Mouse (Mus musculus) natural killer cell, adult 2 months (primary cell): Measurements from ENCODE around the gene Vps8.

Experiments used
- DNase-seq, 2 experiments: peaks; one replicate each; pipeline ENCODE4 v3.0.0; 2022; ENCODE audit warnings: low spot score in 2 of 2

Vps8 gene

DNA sequence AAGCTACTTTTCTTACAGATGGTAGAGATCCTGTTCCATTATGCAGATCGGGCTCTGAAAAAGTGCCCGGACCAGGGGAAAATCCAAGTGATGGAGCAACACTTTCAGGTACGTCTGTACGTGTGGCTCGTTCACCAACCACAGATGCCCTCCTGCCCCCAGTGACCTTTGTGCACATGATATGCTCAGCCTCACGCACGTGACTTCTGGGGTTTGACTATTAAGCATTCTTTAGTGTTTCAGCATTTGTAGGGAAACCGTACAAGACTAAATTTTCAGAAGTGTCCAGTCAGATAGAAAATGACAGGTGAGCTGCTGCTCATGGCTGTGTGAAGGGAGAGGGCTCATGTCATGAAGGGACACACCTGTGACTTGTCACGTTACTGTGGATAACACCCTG lies 55.5 kb downstream of the Vps8 start:
- no peak for DNase-seq

DNA sequence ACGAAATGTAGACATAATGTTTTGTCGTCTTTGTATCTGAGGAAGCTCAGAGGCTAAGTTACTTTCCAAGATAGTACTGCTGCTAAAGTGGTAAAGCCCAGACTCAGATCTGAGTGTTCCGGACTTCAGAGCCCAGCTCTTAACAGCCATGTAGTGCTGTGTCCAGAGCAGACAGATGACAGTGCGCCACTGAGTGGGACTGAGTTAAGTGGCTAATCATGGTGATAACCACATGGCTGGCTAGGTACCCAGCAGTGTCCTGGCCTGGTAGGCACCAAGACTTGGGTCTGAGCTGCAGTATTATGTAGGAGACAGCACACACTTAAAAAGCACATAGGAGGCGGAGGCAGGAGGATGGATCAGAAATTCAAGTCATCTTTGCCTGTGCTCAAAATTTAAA lies 60.9 kb downstream of the Vps8 start:
- no peak for DNase-seq

DNA sequence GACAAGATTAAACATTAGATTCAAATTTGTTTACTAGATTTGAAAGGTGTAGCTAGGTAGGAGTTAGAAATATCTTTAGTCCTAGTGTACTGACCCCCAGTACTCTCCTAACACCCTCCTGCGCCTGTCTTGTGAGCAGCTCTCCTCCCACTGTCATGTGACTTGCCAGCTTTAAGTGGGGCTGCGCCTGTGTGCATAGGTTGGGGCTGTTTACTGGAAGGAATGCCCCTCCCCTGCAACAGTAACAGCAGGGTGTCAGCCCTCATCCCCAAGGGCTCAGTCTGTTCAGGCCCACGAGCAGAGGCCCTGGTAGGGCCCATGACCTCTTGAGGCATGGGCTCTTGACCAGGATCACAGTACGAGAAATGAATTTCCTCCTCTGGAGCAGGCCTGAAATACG lies 62.8 kb downstream of the Vps8 start:
- no peak for DNase-seq

DNA sequence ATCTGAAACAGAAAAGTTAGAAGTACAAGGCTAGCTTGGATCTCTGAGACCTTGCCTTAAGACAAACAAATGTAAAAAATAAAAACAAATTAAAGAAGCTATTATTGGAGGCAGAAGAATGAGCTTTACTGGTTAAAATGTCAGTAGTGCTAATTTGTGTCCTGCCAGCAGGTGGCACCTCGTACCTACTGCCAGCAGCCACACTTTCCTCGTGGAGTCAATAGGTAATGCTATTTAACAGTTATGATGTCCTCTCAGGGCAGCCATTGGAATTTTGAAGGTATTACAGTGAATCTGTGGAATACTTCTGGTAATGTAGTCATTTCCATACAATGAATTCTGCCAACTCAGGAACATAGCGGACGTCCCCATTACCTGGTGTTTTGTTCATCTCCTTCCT lies 65.5 kb downstream of the Vps8 start:
- peak in 1 of 2 experiments; percentile 44 for DNase-seq

DNA sequence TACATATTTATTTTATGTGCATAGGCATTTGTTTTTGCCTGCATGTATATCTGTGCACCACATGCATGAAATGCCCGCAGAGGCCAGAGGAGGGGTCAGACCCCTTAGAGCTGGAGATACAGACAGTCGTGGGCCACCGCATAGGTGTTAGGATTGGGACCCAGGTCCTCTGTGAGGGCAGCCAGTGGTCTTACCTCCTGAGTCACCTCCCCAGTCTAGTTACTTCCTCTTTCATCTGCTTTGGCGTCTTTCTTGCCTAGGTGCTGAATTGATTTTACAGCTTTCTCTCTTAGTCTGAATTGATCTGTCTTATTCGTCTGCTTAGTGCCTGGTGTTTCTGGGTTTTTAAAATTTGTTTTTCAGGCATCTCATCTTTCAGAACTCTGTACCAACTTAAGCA lies 69.4 kb downstream of the Vps8 start:
- DNase-seq, result no peak

DNA sequence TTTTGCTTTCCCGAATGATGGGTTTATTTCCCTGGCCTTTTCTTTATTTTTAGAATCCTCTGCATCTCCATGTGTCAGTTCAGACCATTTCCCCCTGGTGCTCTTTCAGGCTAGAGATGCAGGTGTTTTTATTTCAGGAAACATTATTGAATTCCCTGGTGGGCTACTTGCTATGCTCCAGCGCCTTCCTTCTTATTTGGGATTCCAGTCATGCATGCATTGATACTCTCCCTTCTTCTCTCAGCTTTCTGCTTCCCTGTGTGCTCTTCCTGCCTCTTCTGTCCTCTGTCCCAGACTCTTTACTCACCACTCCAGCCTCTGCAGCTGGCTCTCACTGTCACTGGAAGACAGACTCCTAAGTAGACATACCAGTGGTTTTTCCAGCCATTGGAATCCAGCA lies 70.0 kb downstream of the Vps8 start:
- DNase-seq, result no peak

DNA sequence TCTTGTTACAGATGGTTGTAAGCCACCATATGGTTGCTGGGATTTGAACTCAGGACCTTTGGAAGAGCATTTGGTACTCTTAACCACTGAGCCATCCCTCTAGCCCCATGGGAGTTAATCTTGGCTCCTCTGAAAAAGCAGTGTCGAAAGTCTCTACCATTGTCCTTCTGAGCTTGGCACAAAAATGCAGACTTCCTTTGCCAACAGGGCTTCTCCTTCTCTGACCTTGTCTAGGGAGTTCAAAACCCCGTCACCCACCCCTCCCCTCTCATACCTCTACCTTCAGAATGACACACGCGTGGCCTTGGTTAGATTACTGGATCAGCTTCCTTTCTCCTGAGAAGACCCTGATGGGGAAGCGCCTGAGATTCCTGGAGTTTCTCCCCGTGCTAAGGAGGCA lies 71.8 kb downstream of the Vps8 start:
- no peak for DNase-seq

DNA sequence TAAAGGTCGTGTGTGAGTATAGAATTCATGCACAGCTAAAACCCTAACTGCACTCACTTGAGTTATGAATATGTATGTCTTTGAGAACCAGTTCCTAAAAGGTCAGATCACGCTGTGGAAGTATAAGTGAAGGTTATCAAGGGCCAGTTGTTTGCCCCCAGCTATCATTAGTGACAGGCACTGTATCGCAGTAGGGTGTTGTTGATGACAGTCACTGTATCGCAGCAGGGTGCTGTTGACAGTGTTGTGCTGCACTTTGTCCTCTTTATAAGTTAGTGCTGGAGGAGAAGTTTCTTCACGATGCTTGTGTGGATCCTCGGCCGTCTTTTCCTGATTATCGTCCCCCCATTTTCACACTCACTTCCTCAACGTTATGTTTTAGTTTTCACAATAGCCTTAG lies 73.9 kb downstream of the Vps8 start:
- DNase-seq, result no peak

DNA sequence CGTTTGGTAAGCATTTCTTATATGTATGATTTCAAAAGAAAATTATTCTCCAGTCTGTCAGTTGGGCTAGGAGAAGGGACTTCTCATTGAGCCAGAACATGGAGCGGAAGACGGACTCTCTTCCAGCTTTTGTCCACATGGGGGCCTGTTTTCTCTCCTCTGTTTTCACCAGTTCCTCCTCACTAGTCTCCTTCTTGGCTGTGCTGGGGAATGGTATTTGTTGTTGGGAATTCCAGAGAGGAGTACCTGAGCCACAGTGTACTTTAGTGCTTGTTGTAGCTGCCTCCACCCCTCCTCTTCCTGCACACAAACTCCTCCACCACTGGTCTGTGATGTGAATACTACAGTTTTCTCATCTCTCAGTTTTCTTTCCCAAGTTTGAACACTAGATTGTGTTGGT lies 74.7 kb downstream of the Vps8 start:
- no peak for DNase-seq

DNA sequence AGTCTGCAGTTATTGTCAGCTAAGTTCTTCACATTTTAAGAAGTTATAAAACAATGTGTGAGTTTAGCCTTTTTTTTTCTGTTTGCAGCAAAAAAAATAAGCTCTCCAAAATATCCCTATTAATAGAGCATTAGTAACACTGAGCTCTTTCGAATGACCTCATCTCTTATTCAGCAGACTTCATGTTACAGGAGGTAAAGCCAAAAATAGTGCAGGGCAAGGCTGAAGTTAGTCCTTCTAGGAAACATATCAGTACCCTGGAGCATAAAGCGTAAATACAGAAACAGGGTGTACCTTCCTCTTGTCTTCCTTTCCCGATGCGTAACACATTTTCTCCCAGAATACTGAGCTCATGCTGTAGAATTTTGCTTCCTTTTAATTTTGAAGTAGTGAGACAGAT lies 76.1 kb downstream of the Vps8 start:
- no peak for DNase-seq

DNA sequence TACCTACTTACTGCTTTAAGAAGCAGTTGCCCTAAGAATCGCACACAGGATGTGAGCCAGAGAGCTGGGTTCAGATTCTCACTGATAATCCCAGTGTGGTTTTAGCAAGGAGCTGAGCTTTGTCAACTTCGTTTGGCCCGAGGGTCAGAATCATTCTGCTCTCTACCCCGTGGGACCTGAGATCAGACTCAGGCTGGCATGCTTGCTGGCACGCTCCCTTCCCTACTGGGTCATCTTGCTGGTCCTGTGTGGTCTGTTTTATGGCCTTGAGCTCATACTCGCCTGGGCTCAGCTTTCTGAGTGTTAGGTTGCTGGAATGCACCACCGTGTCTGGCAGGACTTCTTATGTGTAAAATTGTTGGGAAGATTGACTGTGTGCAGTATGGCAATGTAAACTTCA lies 76.7 kb downstream of the Vps8 start:
- no peak for DNase-seq

DNA sequence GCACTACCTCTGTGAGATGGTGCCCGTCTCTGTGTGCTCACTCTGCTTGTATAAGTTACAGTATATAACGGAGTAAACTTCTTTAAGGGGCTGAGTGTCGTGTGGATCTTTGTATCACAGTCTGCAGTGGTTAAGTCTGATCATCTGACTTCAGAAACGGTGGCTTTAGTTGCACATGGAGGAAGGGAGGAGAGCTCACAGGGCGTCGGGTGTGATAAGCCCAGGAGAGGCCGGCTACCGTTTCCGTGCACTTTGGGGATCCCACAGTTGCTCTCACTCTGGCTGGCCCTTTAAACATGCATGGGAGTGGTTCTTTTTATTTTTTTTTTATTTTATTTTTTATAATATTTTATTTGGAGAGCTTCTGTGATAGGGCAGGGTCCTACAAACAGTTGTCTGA lies 95.9 kb downstream of the Vps8 start:
- DNase-seq, result no peak

DNA sequence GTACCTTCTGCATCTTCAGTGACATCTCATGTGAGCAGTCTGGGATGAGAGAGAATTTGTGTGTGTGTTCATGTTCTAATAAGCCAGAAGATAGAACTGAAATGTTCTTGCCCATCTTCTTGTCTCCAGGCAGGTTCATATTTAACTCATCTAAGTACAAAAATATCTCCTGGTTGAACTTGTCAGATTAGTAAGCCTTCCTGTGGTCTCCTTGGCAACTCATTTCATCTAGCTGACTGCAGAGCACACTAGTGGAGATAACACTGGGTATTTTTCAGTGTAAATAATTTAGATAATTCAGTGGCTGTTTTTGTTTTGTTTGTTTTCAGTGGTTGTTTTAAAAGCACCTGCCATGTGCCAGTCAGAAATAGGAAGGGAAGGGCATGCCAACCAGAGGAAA lies 96.9 kb downstream of the Vps8 start:
- DNase-seq, result no peak

DNA sequence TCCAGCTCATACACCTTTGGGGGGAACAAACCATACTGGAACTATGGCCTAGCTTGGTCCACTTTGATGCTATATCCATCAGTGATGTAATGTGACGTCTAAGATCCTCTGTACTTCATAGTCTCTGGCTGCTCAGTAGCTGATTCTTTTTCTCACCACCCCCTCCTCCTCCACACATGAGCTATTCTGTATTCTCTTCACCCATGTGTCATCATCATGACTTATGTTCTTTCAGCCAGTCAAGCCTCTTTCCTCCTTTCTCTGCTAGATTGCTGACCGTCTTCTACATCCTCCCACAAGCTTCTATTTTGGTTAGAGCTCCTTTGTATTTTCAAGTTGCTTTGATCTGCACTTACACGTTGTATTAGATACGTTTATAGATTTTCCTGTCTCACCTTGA lies 100.8 kb downstream of the Vps8 start:
- no peak for DNase-seq

DNA sequence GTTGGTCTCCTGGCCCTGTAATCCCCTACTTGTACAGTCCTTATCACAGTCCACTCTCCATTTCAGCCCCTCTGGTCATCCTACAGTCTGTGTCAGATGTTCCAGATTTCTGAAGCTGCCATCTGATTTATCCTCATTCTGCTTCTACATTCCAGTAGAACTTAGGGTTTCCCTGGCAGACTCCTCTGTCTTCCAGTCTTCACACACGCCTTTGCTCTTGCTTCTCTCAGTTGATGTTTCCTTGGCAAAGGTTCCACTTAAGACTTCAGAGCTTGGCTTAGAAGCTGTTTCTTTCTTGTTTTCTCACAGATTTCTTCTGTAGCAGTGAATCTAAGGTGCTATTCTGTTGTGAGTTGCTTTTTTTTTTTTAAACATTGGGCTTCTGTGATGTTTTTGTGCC lies 102.5 kb downstream of the Vps8 start:
- DNase-seq, result no peak

DNA sequence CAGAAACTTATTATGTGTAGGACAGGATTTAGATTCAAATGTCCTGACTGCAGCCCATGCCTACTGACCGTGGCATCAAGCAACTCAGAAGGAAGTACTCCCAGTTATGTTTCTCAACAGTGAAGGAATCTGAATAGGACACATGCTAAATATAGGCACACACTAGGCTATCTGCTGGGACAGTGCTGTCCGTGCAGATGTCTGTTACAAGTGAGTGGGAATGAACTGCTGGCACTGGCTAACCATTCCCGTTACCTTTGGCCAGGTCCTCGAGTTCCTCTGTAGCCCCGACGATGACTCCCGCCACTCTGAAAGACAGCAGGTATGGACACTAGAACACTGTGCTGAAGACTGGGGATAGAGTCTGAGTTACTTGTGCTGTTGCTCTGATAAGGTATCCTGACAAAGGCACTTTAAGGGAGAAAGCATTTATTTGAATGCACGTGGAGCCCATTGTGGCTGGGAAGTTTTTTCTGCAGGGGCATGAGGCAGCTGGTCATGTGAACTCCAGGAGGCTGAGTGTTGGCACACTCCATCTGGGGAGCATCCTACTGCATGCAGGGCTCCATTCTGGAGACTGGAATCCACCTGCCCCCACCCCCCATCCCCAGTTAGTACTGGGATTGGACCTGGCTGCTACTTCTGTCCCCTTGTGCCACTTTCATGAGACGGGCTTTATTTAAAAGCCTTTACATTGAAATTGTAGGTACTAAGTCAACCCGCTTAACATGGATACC lies 104.5 kb downstream of the Vps8 start:
- DNase-seq, result no peak

DNA sequence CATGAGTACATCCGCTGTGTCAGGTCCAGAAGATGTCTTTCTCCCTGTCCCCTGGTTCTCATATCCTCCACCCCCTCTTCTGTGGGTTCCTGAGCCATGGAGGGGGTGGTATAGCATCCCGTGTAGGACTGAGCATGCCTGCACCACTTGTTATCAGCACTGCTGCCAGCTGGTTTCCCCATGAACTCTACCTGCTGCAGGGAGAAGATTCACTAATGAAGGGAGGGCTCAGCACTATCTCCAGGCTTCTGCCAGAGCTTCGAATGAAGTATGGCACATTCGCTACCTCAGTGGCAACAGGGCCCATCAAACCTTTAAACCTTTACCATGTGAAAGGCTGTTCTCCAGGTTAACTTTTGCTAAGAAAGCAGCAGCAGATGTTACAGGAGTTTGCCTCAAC lies 110.6 kb downstream of the Vps8 start:
- DNase-seq, result no peak

DNA sequence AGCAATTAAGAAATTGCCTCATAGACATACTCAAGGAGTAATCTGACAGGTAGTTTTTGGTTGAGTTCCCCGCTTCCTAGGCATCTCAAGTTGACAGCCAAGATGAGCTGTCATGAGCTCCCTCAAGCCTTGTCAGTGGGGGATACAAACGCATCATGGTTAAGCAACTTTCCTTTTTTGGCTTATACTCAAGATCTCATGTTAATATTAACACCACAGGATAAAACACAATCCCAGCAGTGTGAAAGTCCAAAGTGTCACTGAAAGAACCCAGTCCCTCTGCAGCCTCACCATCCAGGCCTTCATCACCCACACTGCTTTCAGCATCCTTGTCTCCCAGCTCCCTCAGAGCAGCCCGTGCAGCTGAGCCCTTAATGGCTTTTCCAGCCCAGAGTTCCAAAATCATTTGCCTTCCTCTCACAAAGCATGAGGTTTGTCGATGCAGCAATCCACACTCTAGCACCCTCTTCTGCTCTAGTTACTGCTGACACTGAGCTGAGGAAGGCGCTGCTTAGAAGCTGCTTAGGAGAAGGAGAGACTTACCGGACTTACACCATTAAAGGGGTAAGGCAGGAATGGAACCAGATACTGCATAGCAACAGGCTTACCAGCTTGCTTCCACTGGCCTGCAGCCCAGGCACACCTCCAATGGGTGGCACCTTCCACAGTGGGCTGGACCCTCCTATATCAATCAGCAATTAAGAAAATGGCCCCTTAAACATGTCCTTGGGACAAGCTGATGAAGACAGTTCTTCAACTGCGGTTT lies 113.5 kb downstream of the Vps8 start:
- no peak for DNase-seq

DNA sequence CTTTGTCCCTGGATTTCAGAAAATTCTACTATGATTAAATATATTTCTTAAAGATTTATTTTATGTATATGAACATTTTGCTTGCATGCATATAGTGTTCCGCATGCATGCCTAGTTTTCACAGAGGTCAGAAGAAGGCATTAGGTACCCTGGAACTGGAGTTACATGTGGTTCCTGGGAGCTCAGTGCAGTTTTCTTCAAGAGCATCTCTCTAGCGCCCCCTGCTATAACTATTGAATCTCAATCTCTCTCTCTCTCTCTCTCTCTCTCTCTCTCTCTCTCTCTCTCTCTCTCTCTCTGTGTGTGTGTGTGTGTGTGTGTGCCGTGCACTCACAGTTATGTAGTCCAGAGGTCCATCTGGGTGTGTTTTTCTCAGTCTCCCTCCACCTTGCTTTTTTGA lies 114.4 kb downstream of the Vps8 start:
- DNase-seq, result no peak

DNA sequence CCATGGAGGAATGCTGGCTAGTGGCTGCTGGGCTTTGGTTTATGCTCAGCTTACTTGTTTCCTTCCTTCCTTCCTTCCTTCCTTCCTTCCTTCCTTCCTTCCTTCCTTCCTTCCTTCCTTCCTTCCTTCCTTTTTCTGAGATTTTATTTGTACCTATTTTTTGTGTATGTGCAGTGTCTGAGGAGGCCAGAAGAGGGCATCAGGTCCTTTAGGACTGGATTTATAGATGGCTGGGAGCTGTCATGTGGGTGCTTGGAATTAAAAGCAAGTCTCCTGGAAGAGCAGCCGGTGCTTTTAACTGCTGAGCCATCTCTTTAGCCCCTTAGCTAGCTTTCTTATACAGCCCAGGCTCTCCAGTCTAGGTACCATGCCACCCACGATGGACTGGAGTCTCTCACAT lies 116.0 kb downstream of the Vps8 start:
- no peak for DNase-seq

DNA sequence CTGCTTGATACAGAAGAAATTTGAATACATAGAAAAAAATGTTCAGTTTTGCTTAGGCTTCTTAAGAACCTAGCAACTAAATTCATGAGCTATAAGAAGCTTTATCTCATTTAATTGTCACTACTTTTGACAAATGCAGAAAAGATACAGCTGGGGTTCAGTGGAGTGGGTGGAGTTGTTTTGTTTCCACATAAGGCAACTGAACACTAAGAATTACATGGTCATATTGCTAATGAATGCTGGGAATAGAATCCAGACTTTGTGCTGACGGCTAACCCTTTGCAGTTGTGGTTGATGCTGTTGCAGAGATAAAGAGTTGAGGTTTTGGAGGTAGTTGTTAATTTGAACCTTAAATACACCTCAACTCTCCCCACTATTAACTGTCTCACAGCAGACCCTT lies 119.6 kb downstream of the Vps8 start:
- DNase-seq, result no peak

DNA sequence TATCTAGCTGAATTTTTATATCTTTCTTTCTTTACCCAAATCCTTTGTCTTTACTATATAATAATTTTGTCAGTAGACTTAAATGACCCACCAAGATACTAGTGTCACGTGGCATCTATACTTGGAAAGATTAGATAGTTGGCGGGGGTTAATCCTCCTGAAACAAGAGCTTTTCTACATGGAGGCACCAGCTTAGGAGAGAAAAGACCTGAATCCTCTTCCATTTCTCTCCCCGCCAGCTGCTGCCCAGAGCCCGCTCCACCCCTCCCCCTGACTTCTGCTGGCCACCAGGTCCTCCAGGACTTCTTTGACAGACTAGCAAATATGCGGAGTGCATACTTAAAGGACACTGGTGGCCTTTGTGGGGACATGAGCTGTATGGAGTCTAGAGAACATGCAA lies 124.5 kb downstream of the Vps8 start:
- DNase-seq, result no peak

DNA sequence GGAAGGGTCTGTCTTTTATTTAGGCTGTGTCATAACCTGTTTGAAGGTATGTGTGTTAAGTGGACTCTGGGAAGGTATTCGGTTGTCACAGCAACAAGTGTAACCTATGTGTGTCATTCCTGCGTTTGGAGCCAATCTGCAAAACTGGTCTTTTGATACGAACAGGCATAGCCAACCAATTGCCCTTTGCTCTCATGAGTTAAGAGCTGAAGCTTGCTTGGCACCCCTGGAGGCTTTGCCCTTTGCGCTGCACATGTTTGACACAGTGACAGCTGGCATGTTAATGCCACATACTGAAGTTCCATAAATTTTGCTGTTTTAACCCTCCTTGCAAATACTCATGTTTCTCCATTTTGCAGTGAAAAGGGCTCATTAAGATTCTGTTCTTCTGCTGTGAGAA lies 126.8 kb downstream of the Vps8 start:
- no peak for DNase-seq

DNA sequence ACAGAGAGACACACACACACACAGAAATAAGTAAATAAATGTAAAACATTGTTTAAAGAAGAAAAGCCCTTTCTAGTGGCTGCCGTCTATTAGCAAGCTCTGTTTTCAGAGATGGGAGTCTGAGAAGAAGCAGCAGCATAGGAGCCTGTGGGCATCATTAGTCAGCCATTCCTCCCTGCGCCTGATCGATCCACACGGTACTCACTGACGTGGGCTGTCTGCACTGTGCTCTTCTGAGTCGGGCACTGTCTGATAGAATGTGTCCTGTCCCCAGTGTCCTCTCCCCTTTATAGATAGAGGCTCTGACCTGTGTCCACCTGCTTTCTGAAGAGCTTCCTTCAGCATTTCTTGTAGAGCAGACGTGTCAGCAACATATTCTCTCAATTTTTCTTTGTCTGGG lies 127.5 kb downstream of the Vps8 start:
- DNase-seq, result no peak
